Mouse (Mus musculus): ENCODE data around the gene Klrb1.

GRCm38 (mm10) chr6:128733908-128734679 lies 11.2 kb upstream of the Klrb1 start:
- TF ChIP-seq CTCF (conservative IDR thresholded peaks at IDR 0.05; ENCODE audit: low read length) (no peak), POU5F1 (IDR thresholded peaks at IDR 0.05; ENCODE audit: borderline replicate concordance, low read length) (no peak)

Data from E14TG2a.4 (cell line).